Comparison of ENCODE assay signal across 22 mouse cellular contexts in the genomic region with DNA sequence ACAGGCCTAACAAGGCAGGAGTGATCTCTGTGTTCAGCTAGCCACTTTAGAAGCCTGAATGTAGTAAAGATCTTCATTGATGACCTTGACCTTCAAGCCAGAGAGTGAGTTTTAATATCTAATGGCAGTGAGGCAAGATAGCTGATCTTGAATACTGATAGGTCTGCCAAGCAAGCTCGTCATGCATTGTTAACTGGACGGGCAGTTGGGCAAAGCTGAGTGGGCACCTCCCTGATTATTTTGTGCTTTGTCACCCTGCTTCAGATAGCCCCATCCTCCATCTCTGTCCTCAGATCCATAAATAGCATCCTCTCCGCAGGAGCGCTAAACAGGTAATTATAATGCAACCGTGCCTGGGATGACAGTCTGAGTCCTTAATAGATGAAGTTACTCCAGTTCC.
DNase-seq lines count a peak whose midpoint lies in the region; ATAC-seq and TF ChIP-seq lines count a peak whose summit lies in the region.
"Had no signal": no experiment of that assay in that cellular context is flagged by ENCODE, and none has a peak within 500 bp of the region (broad histone marks: within the 10 kb centered on the region; RNA-seq: fewer than 3 reads in every experiment).

No protein-coding gene starts in this region.

- WGBS in heart, adult 2 months = 57% methylated on average over 5 of the region's 5 CpGs
- WGBS in heart, embryonic 13.5 days = 41% methylated on average over 5 of the region's 5 CpGs
- 45% methylated on average over 5 of the region's 5 CpGs for WGBS in heart, embryonic 15.5 days
- WGBS in midbrain, embryonic 11.5 days = 89% methylated on average over 5 of the region's 5 CpGs

- peak overlapping the region; percentile 65 for H3K27ac ChIP-seq in heart, adult 2 months
- peak overlapping the region; percentile 65 for H3K27ac ChIP-seq in heart, embryonic 13.5 days (replicated peaks)
- H3K27ac ChIP-seq in heart, embryonic 15.5 days = peak overlapping the region; percentile 32
- H3K27ac ChIP-seq in midbrain, embryonic 11.5 days (ENCODE audit: low read depth, low read length) = no peak overlapping the region
- H3K27ac ChIP-seq: embryonic facial prominence, embryonic 12.5 days; forebrain, embryonic 12.5 days; hindbrain, embryonic 13.5 days; kidney, embryonic 15.5 days had no signal

- intact Hi-C loops in heart, adult 2 months (cut with DNase I) = no loop called here
- intact Hi-C loops in heart, postnatal 36 days (cut with DNase I) = no loop called here

- DNase-seq in adrenal gland, adult 2 months = peak; percentile 55
- no peak for DNase-seq in adrenal gland, adult 8-10 months
- no peak for DNase-seq in heart, adult 2 months
- DNase-seq in heart, postnatal 36 days = no peak
- no peak for DNase-seq in heart, adult 8-10 months (ENCODE audit: low spot score)
- DNase-seq in midbrain, embryonic 11.5 days (ENCODE audit: low spot score, missing footprints) = no peak
- DNase-seq: B cell, adult 2 months; cerebellum, adult 11-12 months; cerebellum, adult 9-10 months; cerebellum, postnatal 25 days; gastrocnemius, postnatal 10 days; kidney, adult 2 months had no signal

- no peaks in the 10 kb centered on the region for H3K9me3 ChIP-seq in heart, embryonic 13.5 days
- no peaks in the 10 kb centered on the region for H3K9me3 ChIP-seq in heart, embryonic 15.5 days (replicated peaks)
- no peaks in the 10 kb centered on the region for H3K9me3 ChIP-seq in midbrain, embryonic 11.5 days (ENCODE audit: control insufficient read depth, low read length)
- H3K9me3 ChIP-seq: embryonic facial prominence, embryonic 12.5 days; forebrain, embryonic 12.5 days; hindbrain, embryonic 13.5 days; kidney, embryonic 15.5 days had no signal

- no peaks in the 10 kb centered on the region for H3K27me3 ChIP-seq in heart, adult 2 months (ENCODE audit: control insufficient read depth, insufficient read depth, low read length)
- no peaks in the 10 kb centered on the region for H3K27me3 ChIP-seq in heart, embryonic 13.5 days (replicated peaks)
- no peaks in the 10 kb centered on the region for H3K27me3 ChIP-seq in heart, embryonic 15.5 days
- H3K27me3 ChIP-seq in midbrain, embryonic 11.5 days (ENCODE audit: control insufficient read depth, insufficient read depth, low read length) = no peaks in the 10 kb centered on the region
- H3K27me3 ChIP-seq: embryonic facial prominence, embryonic 12.5 days; forebrain, embryonic 12.5 days; hindbrain, embryonic 13.5 days; kidney, embryonic 15.5 days had no signal

- H3K36me3 ChIP-seq in heart, adult 2 months (ENCODE audit: control insufficient read depth, insufficient read depth, low read length) = no peaks in the 10 kb centered on the region
- H3K36me3 ChIP-seq in heart, embryonic 13.5 days = no peaks in the 10 kb centered on the region
- no peaks in the 10 kb centered on the region for H3K36me3 ChIP-seq in heart, embryonic 15.5 days
- no peaks in the 10 kb centered on the region for H3K36me3 ChIP-seq in midbrain, embryonic 11.5 days (ENCODE audit: control insufficient read depth, insufficient read depth, low read length)
- H3K36me3 ChIP-seq: embryonic facial prominence, embryonic 12.5 days; forebrain, embryonic 12.5 days; G1E; hindbrain, embryonic 13.5 days; kidney, embryonic 15.5 days had no signal

- peak overlapping the region; percentile 3 for H3K4me2 ChIP-seq in heart, embryonic 13.5 days
- no peak overlapping the region for H3K4me2 ChIP-seq in heart, embryonic 15.5 days
- no peak overlapping the region for H3K4me2 ChIP-seq in midbrain, embryonic 11.5 days
- H3K4me2 ChIP-seq: embryonic facial prominence, embryonic 12.5 days; forebrain, embryonic 12.5 days; hindbrain, embryonic 13.5 days; kidney, embryonic 15.5 days had no signal

- no peak overlapping the region for H3K4me3 ChIP-seq in heart, adult 2 months
- no peak overlapping the region for H3K4me3 ChIP-seq in heart, embryonic 13.5 days
- H3K4me3 ChIP-seq in heart, embryonic 15.5 days = no peak overlapping the region
- no peak overlapping the region for H3K4me3 ChIP-seq in midbrain, embryonic 11.5 days (ENCODE audit: low read depth, low read length)
- H3K4me3 ChIP-seq: embryonic facial prominence, embryonic 12.5 days; forebrain, embryonic 12.5 days; hindbrain, embryonic 13.5 days; kidney, embryonic 15.5 days had no signal

- ATAC-seq in heart, embryonic 13.5 days (ENCODE audit: extremely low read depth, insufficient number of reproducible peaks, low FRiP score, low TSS enrichment) = no peak
- no peak for ATAC-seq in heart, embryonic 15.5 days (replicated peaks; ENCODE audit: insufficient number of reproducible peaks, insufficient read depth, low FRiP score, low read depth)
- no peak for ATAC-seq in midbrain, embryonic 11.5 days (ENCODE audit: low FRiP score)
- ATAC-seq: CD4-positive, CD25-positive, alpha-beta regulatory T cell, adult 4 months; forebrain, embryonic 16.5 days; intestine, embryonic 16.5 days had no signal

- TF ChIP-seq CTCF in heart, adult 2 months (IDR thresholded peaks at IDR 0.05) = no peak

- H3K9ac ChIP-seq in heart, adult 2 months (ENCODE audit: low read depth, low read length) = no peak overlapping the region
- H3K9ac ChIP-seq in heart, embryonic 13.5 days = peak overlapping the region; percentile 6; the same call in 1 of the 2 replicates
- no peak overlapping the region for H3K9ac ChIP-seq in heart, embryonic 15.5 days
- H3K9ac ChIP-seq in midbrain, embryonic 11.5 days (ENCODE audit: low read length) = no peak overlapping the region
- H3K9ac ChIP-seq: embryonic facial prominence, embryonic 12.5 days; forebrain, embryonic 12.5 days; hindbrain, embryonic 13.5 days; kidney, embryonic 15.5 days had no signal

- H3K4me1 ChIP-seq in heart, adult 2 months (ENCODE audit: control insufficient read depth, insufficient read depth, low read length) = peaks cover 7% of the 10 kb centered on the region
- H3K4me1 ChIP-seq in heart, embryonic 13.5 days = peaks cover 92% of the 10 kb centered on the region
- H3K4me1 ChIP-seq in heart, embryonic 15.5 days (replicated peaks) = peaks cover 75% of the 10 kb centered on the region
- no peaks in the 10 kb centered on the region for H3K4me1 ChIP-seq in midbrain, embryonic 11.5 days (ENCODE audit: control insufficient read depth, insufficient read depth, low read length)

- peaks cover 3% of the 10 kb centered on the region; the same call in 1 of the 2 replicates for H3K79me2 ChIP-seq in heart, adult 2 months (replicated peaks; ENCODE audit: control insufficient read depth, insufficient read depth, low read length)

- TF ChIP-seq POLR2A in heart, adult 2 months (IDR thresholded peaks at IDR 0.05; ENCODE audit: insufficient read depth, low read depth, low read length) = no peak

- TF ChIP-seq EP300 in heart, adult 2 months (IDR thresholded peaks at IDR 0.05; ENCODE audit: insufficient read depth, low read depth, low read length) = no peak
